Mouse (Mus musculus): ENCODE results near the gene Anxa5. TPM values are rescaled to one million over a fixed set of nuclear protein-coding genes. Genes with fewer than 3 reads are reported as not detected.

The Anxa5 gene
- 164 and 232 TPM in 2 replicates for polyA plus RNA-seq (2012; rRNA removed)

DNA sequence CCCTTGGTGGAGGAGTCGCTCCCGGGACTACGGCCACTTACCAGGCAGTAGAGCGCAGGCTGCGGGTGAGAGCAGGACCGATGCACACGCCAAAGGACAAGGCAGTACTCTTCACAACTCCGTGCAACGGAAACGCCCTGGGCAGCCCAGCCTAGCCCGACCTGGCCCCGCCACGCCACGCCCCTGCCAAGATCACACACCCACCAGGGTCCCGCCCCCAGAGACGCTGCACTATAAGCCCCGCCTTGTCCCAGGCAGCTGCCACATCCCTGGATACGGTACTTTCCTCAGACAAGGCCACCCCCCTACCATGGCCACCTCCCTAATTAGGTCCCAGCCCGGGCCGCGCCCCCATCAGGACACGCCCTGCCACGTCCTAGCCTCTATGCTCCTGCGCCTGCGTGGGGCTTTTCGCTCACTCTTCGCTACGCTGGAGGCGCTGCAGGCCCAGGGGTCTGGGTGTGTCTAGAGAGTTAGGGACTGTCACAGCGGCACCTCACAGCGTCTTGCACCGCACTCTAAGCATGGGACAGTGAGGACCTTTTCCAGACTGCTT, at the start of gene Anxa5, which contains the start of gene 1810062G17Rik:
Anxa5 (minus strand) TSS at position 363 of the 556 bp plus-strand sequence.
1810062G17Rik (plus strand) TSS at position 406 of the 556 bp plus-strand sequence.

DNA sequence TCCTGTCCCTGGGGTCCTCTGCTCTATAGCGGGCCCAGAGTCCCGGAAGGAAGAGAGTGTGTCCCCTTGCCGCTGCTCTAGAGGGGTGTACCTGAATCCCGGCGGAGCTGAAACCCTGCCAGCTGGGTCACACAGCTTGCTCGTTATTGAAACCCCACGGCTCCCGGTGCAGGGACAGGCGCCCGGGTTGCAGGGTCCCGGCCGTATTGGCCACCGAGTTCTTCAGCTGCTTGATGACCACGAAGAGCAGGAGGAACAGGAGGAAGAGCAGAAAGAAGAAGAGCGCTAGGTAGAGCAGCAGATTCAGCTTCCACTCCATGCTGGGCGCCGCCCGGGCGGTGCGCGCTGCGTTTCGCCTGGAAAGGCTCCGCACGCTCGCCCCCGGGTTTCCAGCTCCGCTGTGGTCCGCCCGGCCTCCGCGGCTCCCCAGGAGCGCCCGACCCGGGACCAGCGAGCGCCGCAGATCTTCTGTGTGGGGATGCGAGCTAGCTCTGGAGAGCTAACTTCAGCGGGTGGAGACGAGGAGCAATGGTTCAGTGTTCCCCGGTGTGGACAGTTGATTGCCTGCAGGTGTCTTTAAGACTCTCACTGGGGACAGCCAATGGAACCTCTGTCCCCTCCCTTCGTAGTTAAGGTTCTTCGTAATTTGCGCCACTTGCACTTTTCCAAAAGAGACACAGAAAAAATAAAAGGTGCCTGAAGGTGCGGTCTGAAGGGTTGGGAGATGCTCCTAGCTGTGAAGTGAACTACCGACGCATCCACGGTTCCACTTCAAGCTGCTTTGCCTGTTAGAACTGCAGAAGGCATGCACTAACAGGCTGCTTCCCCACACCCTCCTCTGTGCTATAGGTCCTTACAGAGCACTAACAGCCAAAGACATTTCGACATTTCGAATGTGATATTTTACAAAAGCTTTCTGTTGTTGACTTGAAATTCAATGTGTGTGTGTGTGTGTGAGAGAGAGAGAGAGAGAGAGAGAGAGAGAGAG, 45.7 kb upstream of the Anxa5 start, which contains the start of gene Gm11549:
Gm11549 (minus strand) TSS at position 741 of the 988 bp plus-strand sequence.

Other genes with a start within 250 kb of the Anxa5 start
- gene 1810062G17Rik, start within 50 bp of the Anxa5 start, polyA plus RNA-seq (2012; rRNA removed) = 0.54 and 0.72 TPM in 2 replicates
- not detected in 2 replicates for gene Gm11549, start 45.9 kb upstream of the Anxa5 start, polyA plus RNA-seq (2012; rRNA removed)
- 0.62 and 2.5 TPM in 2 replicates for gene Exosc9, start 76.7 kb upstream of the Anxa5 start, polyA plus RNA-seq (2012; rRNA removed)
- gene Ccna2, start 96.3 kb upstream of the Anxa5 start, polyA plus RNA-seq (2012; rRNA removed) = 19.4 and 32.7 TPM in 2 replicates
- gene Bbs7, start 137.6 kb upstream of the Anxa5 start, polyA plus RNA-seq (2012; rRNA removed) = 0.12 and 0.27 TPM in 2 replicates
- 0.46 and 0.66 TPM in 2 replicates for gene Trpc3, start 214.3 kb upstream of the Anxa5 start, polyA plus RNA-seq (2012; rRNA removed)

All from stomach, adult 2 months (tissue).